Mouse (Mus musculus) CH12.LX (cell line): ENCODE measurements around the gene Lgr6. TPM values are rescaled to one million over a fixed set of nuclear protein-coding genes. Genes with fewer than 3 reads are reported as not detected.

Experiments
- polyA plus RNA-seq: library from polyadenylated mRNA; unstranded; fragments of >175 nt; gene quantifications from 2 replicates; pipeline ENCODE4 v1.2.1, GENCODE M21; 2012; ENCODE audit warnings: low read depth; ENCODE audit not compliant: insufficient read length
- total RNA-seq, 2 experiments: library from RNA; depleted of rRNA; stranded (reverse); fragments of 300-350 nt in 1 of 2; fragments of >200 nt in 1 of 2; gene quantifications; 2 replicates each; pipeline ENCODE4 v1.2.3; 2012 to 2014

The Lgr6 gene
- total and polyA plus RNA-seq, 3 experiments, result 0.07 to 0.17 (median 0.16) TPM

Other genes with a start within 250 kb of the Lgr6 start
- 1.5 and 1.6 TPM in 2 replicates for gene Ppp1r12b, start 149.3 kb downstream of the Lgr6 start, total RNA-seq (2012; rRNA removed)
- gene Ppp1r12b, start 149.3 kb downstream of the Lgr6 start, total RNA-seq (2014; rRNA removed), result 0.64 and 1.3 TPM in 2 replicates
- 1.4 and 1.8 TPM in 2 replicates for gene Ppp1r12b, start 149.3 kb downstream of the Lgr6 start, polyA plus RNA-seq
- 25.8 and 28.8 TPM in 2 replicates for gene Ube2t, start 142.7 kb downstream of the Lgr6 start, total RNA-seq (2012; rRNA removed)
- gene Ube2t, start 142.7 kb downstream of the Lgr6 start, total RNA-seq (2014; rRNA removed), result 38.7 and 40.2 TPM in 2 replicates
- 17.0 and 19.2 TPM in 2 replicates for gene Ube2t, start 142.7 kb downstream of the Lgr6 start, polyA plus RNA-seq
- gene Ptpn7, start 27.4 kb upstream of the Lgr6 start, total RNA-seq (2012; rRNA removed), result 61.4 and 69.7 TPM in 2 replicates
- gene Ptpn7, start 27.4 kb upstream of the Lgr6 start, total RNA-seq (2014; rRNA removed), result 77.5 and 81.9 TPM in 2 replicates
- 78.7 and 81.9 TPM in 2 replicates for gene Ptpn7, start 27.4 kb upstream of the Lgr6 start, polyA plus RNA-seq
- 8.5 and 10.9 TPM in 2 replicates for gene Arl8a, start 41.5 kb upstream of the Lgr6 start, total RNA-seq (2012; rRNA removed)
- 4.2 and 4.7 TPM in 2 replicates for gene Arl8a, start 41.5 kb upstream of the Lgr6 start, total RNA-seq (2014; rRNA removed)
- 42.1 and 52.7 TPM in 2 replicates for gene Arl8a, start 41.5 kb upstream of the Lgr6 start, polyA plus RNA-seq
- gene Gpr37l1, start 62.4 kb upstream of the Lgr6 start, total RNA-seq (2012; rRNA removed), result not detected in 2 replicates
- gene Gpr37l1, start 62.4 kb upstream of the Lgr6 start, total RNA-seq (2014; rRNA removed), result not detected in 2 replicates
- gene Gpr37l1, start 62.4 kb upstream of the Lgr6 start, polyA plus RNA-seq, result not detected in 2 replicates
- 26.0 and 28.6 TPM in 2 replicates for gene Elf3, start 153.3 kb upstream of the Lgr6 start, total RNA-seq (2012; rRNA removed)
- gene Elf3, start 153.3 kb upstream of the Lgr6 start, total RNA-seq (2014; rRNA removed), result 13.1 and 14.6 TPM in 2 replicates
- gene Elf3, start 153.3 kb upstream of the Lgr6 start, polyA plus RNA-seq, result 46.9 and 52.1 TPM in 2 replicates
- gene Rnpep, start 178.8 kb upstream of the Lgr6 start, total RNA-seq (2012; rRNA removed), result 72.6 and 78.7 TPM in 2 replicates
- gene Rnpep, start 178.8 kb upstream of the Lgr6 start, total RNA-seq (2014; rRNA removed), result 73.8 and 77.1 TPM in 2 replicates
- 118 and 123 TPM in 2 replicates for gene Rnpep, start 178.8 kb upstream of the Lgr6 start, polyA plus RNA-seq
- gene Timm17a, start 208.5 kb upstream of the Lgr6 start, total RNA-seq (2012; rRNA removed), result 126 and 180 TPM in 2 replicates
- 238 and 272 TPM in 2 replicates for gene Timm17a, start 208.5 kb upstream of the Lgr6 start, total RNA-seq (2014; rRNA removed)
- 341 and 372 TPM in 2 replicates for gene Timm17a, start 208.5 kb upstream of the Lgr6 start, polyA plus RNA-seq
- gene Lmod1, start 219.5 kb upstream of the Lgr6 start, total RNA-seq (2012; rRNA removed), result not detected in 2 replicates
- not detected in 2 replicates for gene Lmod1, start 219.5 kb upstream of the Lgr6 start, total RNA-seq (2014; rRNA removed)
- gene Lmod1, start 219.5 kb upstream of the Lgr6 start, polyA plus RNA-seq, result not detected in 2 replicates